Mouse (Mus musculus): ENCODE measurements around the gene Gjc1. TPM values are rescaled to one million over a fixed set of nuclear protein-coding genes. Genes with fewer than 3 reads are reported as not detected.
A peak's percentile ranks its signal among the peaks of the same experiment; 100 is the strongest.

Gjc1 gene
- 46.6 and 48.5 TPM in 2 replicates for polyA plus RNA-seq (2015; fragmentation: Nextera tagmentation; extraction: Ambion mirVana)

GRCm38 (mm10) chr11:102819021-102819782, at the start of gene Gjc1:
Gjc1 (minus strand) TSS chr11:102819700.
- H3K9ac ChIP-seq: peak within 1 kb of the TSS; percentile 99
- no peaks in the 10 kb centered on the region for H3K27me3 ChIP-seq
- H3K4me3 ChIP-seq: peak within 1 kb of the TSS; percentile 80
- no peaks in the 10 kb centered on the region for H3K9me3 ChIP-seq (replicated peaks)
- peak within 1 kb of the TSS; percentile 99 for H3K27ac ChIP-seq
- no peaks in the 10 kb centered on the region for H3K36me3 ChIP-seq
- under 1% methylated on average over 72 of the region's 97 CpGs for WGBS
- H3K4me2 ChIP-seq: peak within 1 kb of the TSS; percentile 89
- H3K4me1 ChIP-seq (replicated peaks): peaks cover 25% of the 10 kb centered on the region
- peak; percentile 90 for ATAC-seq (replicated peaks; ENCODE audit: insufficient number of reproducible peaks, insufficient read depth, low FRiP score, low read depth)

DNA sequence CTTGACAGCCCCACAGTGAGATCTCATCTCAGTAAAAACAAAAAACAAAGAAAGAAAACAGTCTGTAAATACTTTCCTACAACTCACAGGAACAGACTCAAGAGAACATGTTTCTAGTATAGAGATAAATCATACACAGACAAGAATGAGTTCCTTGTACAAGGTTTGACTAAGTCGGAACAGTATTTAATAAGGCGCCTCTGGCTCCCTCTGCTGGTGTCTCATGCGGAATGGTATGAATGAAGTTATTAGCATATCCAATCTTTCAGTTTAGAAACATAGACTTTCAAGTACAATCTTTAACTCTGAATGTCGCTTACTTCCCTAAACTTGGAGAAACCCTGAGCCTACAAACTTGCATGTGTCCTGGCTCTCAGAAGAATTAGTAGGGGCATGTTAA, 44.8 kb upstream of the Gjc1 start:
- H3K36me3 ChIP-seq: peaks cover 67% of the 10 kb centered on the region
- no peak overlapping the region for H3K4me2 ChIP-seq
- peaks cover 5% of the 10 kb centered on the region; the same call in 1 of the 2 replicates for H3K4me1 ChIP-seq (replicated peaks)
- no peak overlapping the region for H3K9ac ChIP-seq
- 32% methylated on average over 4 of the region's 4 CpGs for WGBS
- no peaks in the 10 kb centered on the region for H3K27me3 ChIP-seq
- no peak overlapping the region for H3K27ac ChIP-seq
- no peak for ATAC-seq (replicated peaks; ENCODE audit: insufficient number of reproducible peaks, insufficient read depth, low FRiP score, low read depth)
- H3K9me3 ChIP-seq (replicated peaks): no peaks in the 10 kb centered on the region
- H3K4me3 ChIP-seq: no peak overlapping the region

DNA sequence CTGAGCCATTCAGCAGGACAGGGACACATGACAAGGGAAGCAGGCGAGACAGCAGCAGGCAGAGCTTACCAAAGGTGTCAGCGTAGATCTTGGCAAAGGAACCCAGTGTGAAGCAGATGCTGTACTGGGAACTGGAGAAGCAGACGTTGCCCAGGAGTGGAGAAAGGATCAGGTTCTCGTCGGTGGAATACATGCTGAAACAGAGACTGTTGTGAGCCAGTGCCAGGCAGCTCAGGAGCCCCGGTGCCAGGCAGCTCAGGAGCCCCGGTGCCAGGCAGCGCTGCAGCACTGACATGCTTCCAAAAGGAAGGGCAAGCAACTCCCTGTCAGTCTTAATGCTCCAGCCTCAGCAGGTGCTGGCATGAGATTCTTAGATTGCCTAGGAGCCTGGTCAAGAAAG, 40.4 kb upstream of the Gjc1 start:
- Histone ChIP-seq H3K9me3 (replicated peaks) (no peaks in the 10 kb centered on the region), H3K27me3 (no peaks in the 10 kb centered on the region), H3K36me3 (peaks cover 59% of the 10 kb centered on the region), H3K4me2 (no peak overlapping the region), H3K9ac (no peak overlapping the region), H3K4me3 (no peak overlapping the region), H3K4me1 (replicated peaks) (no peaks in the 10 kb centered on the region), H3K27ac (no peak overlapping the region)
- whole genome bisulfite sequencing: 92% methylated on average over 8 of the region's 8 CpGs
- no peak for ATAC-seq (replicated peaks; ENCODE audit: insufficient number of reproducible peaks, insufficient read depth, low FRiP score, low read depth)

- no peak overlapping the region for H3K4me2 ChIP-seq
- no peaks in the 10 kb centered on the region for H3K9me3 ChIP-seq (replicated peaks)
- no peak overlapping the region for H3K4me3 ChIP-seq
- ATAC-seq (replicated peaks; ENCODE audit: insufficient number of reproducible peaks, insufficient read depth, low FRiP score, low read depth): no peak
- no peaks in the 10 kb centered on the region for H3K4me1 ChIP-seq (replicated peaks)
- H3K36me3 ChIP-seq: peaks cover 68% of the 10 kb centered on the region
- H3K27ac ChIP-seq: no peak overlapping the region
- WGBS: 94% methylated on average over 11 of the region's 11 CpGs
- H3K9ac ChIP-seq: no peak overlapping the region
- no peaks in the 10 kb centered on the region for H3K27me3 ChIP-seq
Observed at GRCm38 (mm10) chr11:102858951-102859350, 39.5 kb upstream of the Gjc1 start.

DNA sequence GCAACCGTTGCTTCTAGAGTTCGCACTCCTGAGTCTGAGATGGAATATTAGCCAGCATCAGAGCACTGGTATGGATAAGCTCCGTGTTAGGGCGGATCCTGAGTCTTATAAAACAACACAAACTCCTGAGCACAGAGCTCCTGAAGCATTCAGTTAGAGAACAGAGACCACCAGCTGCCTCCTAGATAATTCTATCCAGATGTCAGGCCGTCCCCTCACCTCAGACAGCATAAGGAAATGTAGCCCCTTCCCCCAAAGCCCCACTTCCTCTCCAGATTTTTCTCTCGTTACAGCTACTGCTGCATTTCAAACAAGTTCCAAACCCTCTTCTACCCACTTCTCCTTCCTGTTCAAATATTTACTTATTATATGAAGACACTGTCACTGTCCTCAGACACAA, 36.4 kb upstream of the Gjc1 start:
- H3K4me1 ChIP-seq (replicated peaks): no peaks in the 10 kb centered on the region
- H3K27ac ChIP-seq: no peak overlapping the region
- no peak overlapping the region for H3K4me2 ChIP-seq
- no peak overlapping the region for H3K4me3 ChIP-seq
- peaks cover 64% of the 10 kb centered on the region for H3K36me3 ChIP-seq
- no peaks in the 10 kb centered on the region for H3K9me3 ChIP-seq (replicated peaks)
- ATAC-seq (replicated peaks; ENCODE audit: insufficient number of reproducible peaks, insufficient read depth, low FRiP score, low read depth): no peak
- WGBS: 81% methylated on average over 6 of the region's 6 CpGs
- no peaks in the 10 kb centered on the region for H3K27me3 ChIP-seq
- no peak overlapping the region for H3K9ac ChIP-seq

DNA sequence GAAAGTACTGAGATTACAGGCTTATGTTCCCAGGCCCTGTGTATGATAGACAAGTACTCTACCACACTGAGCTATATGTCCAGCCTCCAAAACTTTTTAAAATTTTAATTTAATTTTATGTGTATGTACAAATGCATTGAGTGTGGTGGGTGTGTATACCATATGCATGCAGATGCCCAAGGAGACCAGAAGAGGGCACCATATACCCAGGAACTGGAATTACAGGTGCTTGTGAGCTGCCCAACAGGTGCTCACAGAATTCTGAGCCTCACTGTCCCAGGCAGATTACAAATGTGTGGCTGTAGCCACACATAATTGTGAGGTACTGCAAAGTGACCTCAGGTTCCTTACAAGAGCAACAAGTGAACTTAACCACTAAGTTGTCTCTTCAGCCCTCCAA, 34.3 kb upstream of the Gjc1 start:
- peaks cover 75% of the 10 kb centered on the region for H3K36me3 ChIP-seq
- H3K9me3 ChIP-seq (replicated peaks): no peaks in the 10 kb centered on the region
- H3K27me3 ChIP-seq: no peaks in the 10 kb centered on the region
- H3K9ac ChIP-seq: no peak overlapping the region
- H3K4me1 ChIP-seq (replicated peaks): no peaks in the 10 kb centered on the region
- H3K27ac ChIP-seq: no peak overlapping the region
- ATAC-seq (replicated peaks; ENCODE audit: insufficient number of reproducible peaks, insufficient read depth, low FRiP score, low read depth): no peak
- H3K4me3 ChIP-seq: no peak overlapping the region
- no peak overlapping the region for H3K4me2 ChIP-seq

DNA sequence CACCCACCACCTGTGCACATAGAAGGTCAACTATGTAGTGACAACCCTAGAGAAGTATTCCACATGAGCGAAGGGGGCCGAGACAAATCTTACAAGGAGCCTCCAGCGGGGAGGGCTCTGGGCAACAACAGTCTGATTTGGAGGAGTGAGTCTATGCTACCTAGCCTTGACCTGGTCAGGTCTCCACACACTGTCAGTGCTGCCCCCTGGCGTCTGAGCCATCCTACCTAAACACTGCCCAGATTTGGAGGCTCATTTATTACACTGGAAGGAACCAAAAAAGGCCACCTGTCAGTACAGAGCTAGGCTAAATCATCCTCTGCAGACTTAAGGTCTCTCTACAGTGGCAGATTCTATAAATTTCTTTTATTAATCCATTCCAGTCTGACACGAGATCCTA, 32.4 kb upstream of the Gjc1 start:
- Histone ChIP-seq H3K36me3 (peaks cover 79% of the 10 kb centered on the region), H3K27me3 (no peaks in the 10 kb centered on the region), H3K4me2 (no peak overlapping the region), H3K4me1 (replicated peaks) (no peaks in the 10 kb centered on the region), H3K4me3 (no peak overlapping the region), H3K9me3 (replicated peaks) (no peaks in the 10 kb centered on the region), H3K9ac (no peak overlapping the region), H3K27ac (no peak overlapping the region)
- 0 out of 2 replicates have a peak, but pooled peaks have one; percentile 22 for ATAC-seq (replicated peaks; ENCODE audit: insufficient number of reproducible peaks, insufficient read depth, low FRiP score, low read depth)
- 62% methylated on average over 5 of the region's 5 CpGs for WGBS

- Histone ChIP-seq H3K4me3 (no peak overlapping the region), H3K4me1 (replicated peaks) (no peaks in the 10 kb centered on the region), H3K27me3 (no peaks in the 10 kb centered on the region), H3K36me3 (peaks cover 95% of the 10 kb centered on the region), H3K4me2 (no peak overlapping the region), H3K9ac (no peak overlapping the region), H3K27ac (no peak overlapping the region), H3K9me3 (replicated peaks) (no peaks in the 10 kb centered on the region)
- WGBS: 79% methylated on average over 10 of the region's 10 CpGs
- no peak for ATAC-seq (replicated peaks; ENCODE audit: insufficient number of reproducible peaks, insufficient read depth, low FRiP score, low read depth)
Observed at GRCm38 (mm10) chr11:102845926-102846325, 26.4 kb upstream of the Gjc1 start.

DNA sequence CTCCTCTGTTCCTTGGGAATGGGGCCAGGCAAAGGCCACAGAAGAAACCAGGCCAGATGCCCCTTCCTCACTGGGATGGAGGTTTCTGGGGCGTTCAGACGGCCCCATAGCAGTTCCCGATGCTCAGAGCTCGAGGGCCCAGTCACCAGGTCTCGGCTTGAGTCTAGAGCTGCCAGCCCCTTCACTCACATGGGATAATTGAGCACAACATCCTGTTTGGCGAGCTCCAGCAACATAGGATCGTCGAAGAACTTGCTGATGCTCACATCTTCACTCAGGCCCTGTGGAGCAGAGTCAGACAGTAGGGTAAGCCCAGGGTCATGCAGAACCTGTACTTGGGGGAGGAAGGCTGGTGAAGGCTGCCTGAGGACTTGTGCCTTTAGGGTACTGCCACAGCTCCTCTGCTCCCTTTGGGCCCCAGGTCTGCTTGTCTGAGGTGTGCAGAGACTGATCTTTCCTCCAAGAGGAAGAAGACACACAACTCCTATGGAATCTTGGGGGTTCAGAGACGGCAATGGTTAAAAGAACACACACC, 19.2 kb upstream of the Gjc1 start:
- Histone ChIP-seq H3K27ac (no peak overlapping the region), H3K27me3 (no peaks in the 10 kb centered on the region), H3K9me3 (replicated peaks) (no peaks in the 10 kb centered on the region), H3K4me3 (no peak overlapping the region), H3K36me3 (peaks cover 59% of the 10 kb centered on the region), H3K4me2 (no peak overlapping the region), H3K9ac (no peak overlapping the region), H3K4me1 (replicated peaks) (no peaks in the 10 kb centered on the region)
- 86% methylated on average over 9 of the region's 9 CpGs for WGBS
- ATAC-seq (replicated peaks; ENCODE audit: insufficient number of reproducible peaks, insufficient read depth, low FRiP score, low read depth): no peak

GRCm38 (mm10) chr11:102838126-102838525, 18.6 kb upstream of the Gjc1 start:
- WGBS: 80% methylated on average over 2 of the region's 2 CpGs
- no peaks in the 10 kb centered on the region for H3K4me1 ChIP-seq (replicated peaks)
- no peak overlapping the region for H3K4me2 ChIP-seq
- H3K9me3 ChIP-seq (replicated peaks): no peaks in the 10 kb centered on the region
- H3K27me3 ChIP-seq: no peaks in the 10 kb centered on the region
- no peak overlapping the region for H3K9ac ChIP-seq
- no peak overlapping the region for H3K27ac ChIP-seq
- no peak overlapping the region for H3K4me3 ChIP-seq
- ATAC-seq (replicated peaks; ENCODE audit: insufficient number of reproducible peaks, insufficient read depth, low FRiP score, low read depth): no peak
- peaks cover 53% of the 10 kb centered on the region for H3K36me3 ChIP-seq

DNA sequence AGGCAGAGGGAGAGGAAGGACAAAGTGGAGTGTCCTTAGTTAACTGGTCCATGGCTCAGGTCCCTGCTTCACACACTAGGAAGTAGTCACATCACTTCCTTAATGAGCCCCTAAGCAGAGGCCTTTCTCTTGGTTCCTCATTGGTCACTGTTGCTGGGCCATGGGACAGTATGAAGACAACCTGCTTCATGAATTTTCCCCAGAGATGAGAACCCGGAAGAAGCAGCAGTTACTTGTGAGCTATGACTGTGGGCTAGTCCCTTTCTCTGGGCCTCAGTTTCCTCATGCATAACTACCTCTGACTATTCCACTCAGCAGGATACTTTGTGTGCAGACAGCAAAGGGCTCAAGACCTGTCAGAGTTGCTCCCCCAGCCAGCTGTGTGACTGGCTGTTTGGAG, 17.9 kb upstream of the Gjc1 start:
- Histone ChIP-seq H3K27ac (no peak overlapping the region), H3K36me3 (peaks cover 46% of the 10 kb centered on the region), H3K4me2 (no peak overlapping the region), H3K9ac (no peak overlapping the region), H3K4me3 (no peak overlapping the region), H3K4me1 (replicated peaks) (no peaks in the 10 kb centered on the region), H3K27me3 (no peaks in the 10 kb centered on the region), H3K9me3 (replicated peaks) (no peaks in the 10 kb centered on the region)
- 77% methylated on average over 1 of the region's 1 CpGs for WGBS
- no peak for ATAC-seq (replicated peaks; ENCODE audit: insufficient number of reproducible peaks, insufficient read depth, low FRiP score, low read depth)

DNA sequence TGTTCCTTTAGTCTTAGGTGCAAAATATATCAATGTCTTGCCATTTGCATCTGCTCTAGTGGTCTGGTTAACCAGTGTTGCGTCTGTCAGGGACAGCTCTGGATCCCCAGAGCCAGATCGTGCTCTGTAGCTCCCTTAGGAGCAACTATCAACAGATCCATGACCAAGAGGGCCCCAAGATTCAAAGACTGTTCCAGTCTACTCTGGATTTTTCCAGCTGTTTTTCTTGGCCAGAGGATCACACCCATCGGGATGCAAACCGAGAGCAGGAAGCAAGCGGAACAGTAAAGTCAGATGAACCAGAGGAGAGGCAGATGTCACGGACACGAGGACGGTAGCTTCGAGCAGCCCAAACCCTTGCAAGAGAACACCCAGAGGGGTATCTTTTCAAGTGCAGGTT, 16.6 kb upstream of the Gjc1 start:
- Histone ChIP-seq H3K9ac (no peak overlapping the region), H3K4me1 (replicated peaks) (peaks cover 6% of the 10 kb centered on the region; the same call in 1 of the 2 replicates), H3K27ac (no peak overlapping the region), H3K9me3 (replicated peaks) (no peaks in the 10 kb centered on the region), H3K4me3 (no peak overlapping the region), H3K4me2 (no peak overlapping the region), H3K36me3 (peaks cover 37% of the 10 kb centered on the region), H3K27me3 (no peaks in the 10 kb centered on the region)
- ATAC-seq (replicated peaks; ENCODE audit: insufficient number of reproducible peaks, insufficient read depth, low FRiP score, low read depth): no peak
- 68% methylated on average over 9 of the region's 9 CpGs for WGBS

Data from heart, embryonic 15.5 days (tissue).